Mouse (Mus musculus): ENCODE data around the gene Gm20388. TPM values are rescaled to one million over a fixed set of nuclear protein-coding genes. Genes with fewer than 3 reads are reported as not detected.

The Gm20388 gene
- polyA plus RNA-seq, 2 experiments, result 8.5 TPM; not detected in 1

GRCm38 (mm10) chr8:120416522-120417394 is 506.1 kb downstream of the Gm20388 start:
- TF ChIP-seq EP300 (IDR thresholded peaks at IDR 0.05; ENCODE audit: low read depth) (no peak), CTCF (IDR thresholded peaks at IDR 0.05; ENCODE audit: low read depth) (peak; percentile 64)
- Histone ChIP-seq H3K27me3 (ENCODE audit: control insufficient read depth, insufficient read depth, low read length) (no peaks in the 10 kb centered on the region), H3K9ac (replicated peaks) (no peak overlapping the region), H3K4me3 (ENCODE audit: insufficient read depth in 1 of 2, low read depth in 2 of 2, low read length in 2 of 2) (no peak overlapping the region), H3K4me2 (ENCODE audit: low read depth) (peak overlapping the region; percentile 23), H3K4me1 (replicated peaks; ENCODE audit: control insufficient read depth in 2 of 2, insufficient read depth in 2 of 2, low read length in 1 of 2) (peaks cover 3 to 20% of the 10 kb centered on the region in 2 experiments), H3K36me3 (replicated peaks; ENCODE audit: control insufficient read depth, insufficient read depth, low read depth) (no peaks in the 10 kb centered on the region), H3K27ac (no peak overlapping the region), H3K9me3 (ENCODE audit: control insufficient read depth, low read length) (no peaks in the 10 kb centered on the region)
- WGBS (ENCODE audit: insufficient replicate concordance), result 22% methylated on average over 33 of the region's 33 CpGs
- DNase-seq (ENCODE audit: low read depth in 3 of 3, low spot score in 3 of 3), result no peak
- ATAC-seq (ENCODE audit: insufficient read depth), result peak; percentile 34

DNA sequence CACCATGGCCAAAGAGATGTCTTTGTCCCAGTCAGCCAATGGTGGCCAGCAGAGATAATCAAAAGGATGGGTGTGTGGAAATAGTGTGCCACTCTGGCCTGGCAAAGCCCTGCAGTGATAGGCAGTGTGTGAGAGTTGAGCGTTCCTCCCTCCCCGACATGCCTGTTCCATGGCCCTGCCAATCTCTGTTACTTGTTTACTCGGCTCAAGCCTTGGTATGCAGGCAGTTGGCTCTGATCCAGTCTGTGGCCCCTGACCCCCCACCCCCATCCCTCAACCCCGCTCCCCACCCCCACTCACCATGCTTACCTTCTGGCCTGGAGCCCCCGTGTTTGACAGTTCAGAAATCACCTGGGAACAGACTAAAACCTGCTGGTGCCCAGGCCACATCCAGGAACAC is 507.5 kb downstream of the Gm20388 start:
- H3K9me3 ChIP-seq (ENCODE audit: control insufficient read depth, low read length), result no peaks in the 10 kb centered on the region

DNA sequence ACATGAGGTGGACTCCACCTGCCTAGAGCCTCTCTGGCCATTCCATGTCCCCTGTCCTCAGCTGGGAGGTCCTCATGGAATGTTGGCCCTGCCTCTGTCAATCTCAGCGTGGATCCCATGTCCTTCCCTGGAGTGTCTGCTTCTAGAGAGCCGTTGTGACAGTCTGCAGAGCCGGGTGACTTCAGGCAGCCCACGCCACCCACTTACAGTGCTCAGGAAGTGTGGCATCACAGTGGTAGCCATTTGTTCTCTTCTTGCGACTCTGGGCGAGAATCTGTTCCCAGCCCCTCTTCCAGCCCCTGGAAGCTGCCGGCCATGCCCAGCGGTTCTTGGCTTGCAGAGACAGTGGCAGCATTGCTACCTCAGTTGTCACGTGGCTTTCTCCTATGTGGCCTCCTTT is 509.0 kb downstream of the Gm20388 start:
- ATAC-seq (ENCODE audit: insufficient read depth) (no peak), DNase-seq (ENCODE audit: low read depth in 3 of 3, low spot score in 3 of 3) (no peak)
- H3K36me3 ChIP-seq (replicated peaks; ENCODE audit: control insufficient read depth, insufficient read depth, low read depth), result no peaks in the 10 kb centered on the region
- no peak overlapping the region for H3K4me3 ChIP-seq (ENCODE audit: insufficient read depth in 1 of 2, low read depth in 2 of 2, low read length in 2 of 2)
- no peak overlapping the region for H3K4me2 ChIP-seq (ENCODE audit: low read depth)
- no peaks in the 10 kb centered on the region for H3K9me3 ChIP-seq (ENCODE audit: control insufficient read depth, low read length)
- H3K4me1 ChIP-seq (replicated peaks; ENCODE audit: control insufficient read depth in 2 of 2, insufficient read depth in 2 of 2, low read length in 1 of 2), result peaks cover 3 to 36% of the 10 kb centered on the region in 2 experiments
- TF ChIP-seq EP300 (IDR thresholded peaks at IDR 0.05; ENCODE audit: low read depth) (no peak), CTCF (IDR thresholded peaks at IDR 0.05; ENCODE audit: low read depth) (no peak)
- 69% methylated on average over 9 of the region's 9 CpGs for WGBS (ENCODE audit: insufficient replicate concordance)
- H3K9ac ChIP-seq (replicated peaks), result no peak overlapping the region
- no peak overlapping the region for H3K27ac ChIP-seq
- no peaks in the 10 kb centered on the region for H3K27me3 ChIP-seq (ENCODE audit: control insufficient read depth, insufficient read depth, low read length)

More for the DNA sequence above, 507.5 kb downstream of the Gm20388 start:
- ATAC-seq (ENCODE audit: insufficient read depth) (no peak), DNase-seq (ENCODE audit: low read depth in 3 of 3, low spot score in 3 of 3) (no peak)
- Histone ChIP-seq H3K9ac (replicated peaks) (no peak overlapping the region), H3K4me3 (ENCODE audit: insufficient read depth in 1 of 2, low read depth in 2 of 2, low read length in 2 of 2) (no peak overlapping the region), H3K27ac (no peak overlapping the region), H3K27me3 (ENCODE audit: control insufficient read depth, insufficient read depth, low read length) (no peaks in the 10 kb centered on the region), H3K4me2 (ENCODE audit: low read depth) (no peak overlapping the region), H3K36me3 (replicated peaks; ENCODE audit: control insufficient read depth, insufficient read depth, low read depth) (no peaks in the 10 kb centered on the region), H3K4me1 (replicated peaks; ENCODE audit: control insufficient read depth in 2 of 2, insufficient read depth in 2 of 2, low read length in 1 of 2) (peaks cover 3 to 28% of the 10 kb centered on the region in 2 experiments)
- WGBS (ENCODE audit: insufficient replicate concordance), result 70% methylated on average over 5 of the region's 5 CpGs
- no peak for TF ChIP-seq EP300 (IDR thresholded peaks at IDR 0.05; ENCODE audit: low read depth)
- no peak for TF ChIP-seq CTCF (IDR thresholded peaks at IDR 0.05; ENCODE audit: low read depth)

- Histone ChIP-seq H3K27ac (no peak overlapping the region), H3K9ac (replicated peaks) (no peak overlapping the region), H3K4me2 (ENCODE audit: low read depth) (no peak overlapping the region), H3K4me3 (ENCODE audit: insufficient read depth in 1 of 2, low read depth in 2 of 2, low read length in 2 of 2) (no peak overlapping the region), H3K9me3 (ENCODE audit: control insufficient read depth, low read length) (no peaks in the 10 kb centered on the region), H3K36me3 (replicated peaks; ENCODE audit: control insufficient read depth, insufficient read depth, low read depth) (no peaks in the 10 kb centered on the region), H3K4me1 (replicated peaks; ENCODE audit: control insufficient read depth in 2 of 2, insufficient read depth in 2 of 2, low read length in 1 of 2) (peaks cover 3 to 36% of the 10 kb centered on the region in 2 experiments), H3K27me3 (ENCODE audit: control insufficient read depth, insufficient read depth, low read length) (no peaks in the 10 kb centered on the region)
- DNase-seq (ENCODE audit: low read depth in 3 of 3, low spot score in 3 of 3), result no peak
- WGBS (ENCODE audit: insufficient replicate concordance), result 20% methylated on average over 5 of the region's 5 CpGs
- TF ChIP-seq EP300 (IDR thresholded peaks at IDR 0.05; ENCODE audit: low read depth) (no peak), CTCF (IDR thresholded peaks at IDR 0.05; ENCODE audit: low read depth) (no peak)
- ATAC-seq (ENCODE audit: insufficient read depth), result peak; percentile 16; the same call in 1 of the 2 replicates
Measured at GRCm38 (mm10) chr8:120420226-120420625, 509.6 kb downstream of the Gm20388 start.

DNA sequence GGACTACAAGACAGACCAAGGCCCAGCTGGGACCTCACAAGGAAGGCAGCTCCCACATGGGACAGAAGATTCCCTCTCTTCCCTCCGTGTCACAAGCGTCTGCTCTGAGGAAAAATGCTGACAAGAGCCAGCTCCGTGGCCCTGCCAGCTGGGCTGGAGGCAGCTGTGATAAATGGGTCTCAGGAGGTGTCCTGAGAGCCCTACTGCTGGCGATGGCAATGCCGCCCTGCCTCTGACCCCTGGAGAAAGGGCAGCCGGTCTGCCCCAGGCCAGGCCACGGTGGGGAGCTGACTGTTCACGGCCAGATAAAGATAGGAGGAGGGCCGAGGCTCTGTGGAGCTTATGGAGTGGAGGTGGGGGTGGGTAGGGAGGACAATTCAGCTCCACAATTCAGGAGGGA is 511.0 kb downstream of the Gm20388 start:
- H3K9ac ChIP-seq (replicated peaks), result no peak overlapping the region
- no peaks in the 10 kb centered on the region for H3K36me3 ChIP-seq (replicated peaks; ENCODE audit: control insufficient read depth, insufficient read depth, low read depth)
- H3K4me2 ChIP-seq (ENCODE audit: low read depth), result no peak overlapping the region
- peaks cover 3 to 43% of the 10 kb centered on the region in 2 experiments for H3K4me1 ChIP-seq (replicated peaks; ENCODE audit: control insufficient read depth in 2 of 2, insufficient read depth in 2 of 2, low read length in 1 of 2)
- no peaks in the 10 kb centered on the region for H3K27me3 ChIP-seq (ENCODE audit: control insufficient read depth, insufficient read depth, low read length)
- H3K9me3 ChIP-seq (ENCODE audit: control insufficient read depth, low read length), result no peaks in the 10 kb centered on the region
- ATAC-seq (ENCODE audit: insufficient read depth) (no peak), DNase-seq (ENCODE audit: low read depth in 3 of 3, low spot score in 3 of 3) (no peak)
- TF ChIP-seq CTCF (IDR thresholded peaks at IDR 0.05; ENCODE audit: low read depth) (no peak), EP300 (IDR thresholded peaks at IDR 0.05; ENCODE audit: low read depth) (no peak)
- H3K4me3 ChIP-seq (ENCODE audit: insufficient read depth in 1 of 2, low read depth in 2 of 2, low read length in 2 of 2), result no peak overlapping the region
- no peak overlapping the region for H3K27ac ChIP-seq
- WGBS (ENCODE audit: insufficient replicate concordance), result 26% methylated on average over 9 of the region's 9 CpGs

Data from liver, embryonic 14.5 days (tissue).